Mouse (Mus musculus): ENCODE measurements around the gene H6pd.

Gene H6pd

DNA sequence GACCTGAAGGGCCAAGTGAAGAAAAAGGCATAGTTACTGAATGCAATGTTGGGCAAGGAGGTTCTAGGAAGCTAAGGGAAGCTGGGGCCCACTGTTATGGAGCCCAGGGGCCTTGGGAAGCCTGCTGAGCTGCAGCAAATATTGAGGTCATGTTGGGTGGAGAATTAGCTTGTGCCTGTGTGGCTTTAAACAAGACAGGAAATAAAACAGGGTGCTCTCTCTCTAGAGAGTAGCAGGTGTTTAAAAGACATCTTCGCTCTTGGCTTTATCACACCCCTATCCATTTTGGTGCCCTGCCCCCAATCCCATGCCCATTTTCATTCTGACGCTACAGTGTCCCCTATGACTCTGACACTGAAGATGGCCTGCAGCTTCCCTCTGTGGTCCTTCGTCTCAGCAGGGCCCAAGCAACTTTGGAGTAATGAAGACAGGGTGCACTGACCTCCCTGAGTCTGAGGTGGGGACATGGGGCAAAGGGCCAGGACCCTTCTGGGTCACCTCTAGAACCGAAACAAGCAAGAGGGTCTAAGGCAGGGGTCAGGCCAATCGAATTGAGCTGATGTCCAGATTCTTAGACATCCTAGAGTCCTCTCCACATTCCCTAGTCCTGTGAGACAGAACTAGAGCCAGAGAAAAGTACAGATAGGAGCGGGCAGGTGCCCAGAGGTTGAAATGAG, 1.4 kb upstream of the H6pd start:
- Histone ChIP-seq H3K27me3 (ENCODE audit: control insufficient read depth, insufficient read depth, low read length, poor library complexity, severe bottlenecking) (no peaks in the 10 kb centered on the region), H3K36me3 (ENCODE audit: control insufficient read depth, insufficient read depth, low read length, poor library complexity, severe bottlenecking) (no peaks in the 10 kb centered on the region)
- DNase-seq (ENCODE audit: low read depth, low spot score) = no peak

DNA sequence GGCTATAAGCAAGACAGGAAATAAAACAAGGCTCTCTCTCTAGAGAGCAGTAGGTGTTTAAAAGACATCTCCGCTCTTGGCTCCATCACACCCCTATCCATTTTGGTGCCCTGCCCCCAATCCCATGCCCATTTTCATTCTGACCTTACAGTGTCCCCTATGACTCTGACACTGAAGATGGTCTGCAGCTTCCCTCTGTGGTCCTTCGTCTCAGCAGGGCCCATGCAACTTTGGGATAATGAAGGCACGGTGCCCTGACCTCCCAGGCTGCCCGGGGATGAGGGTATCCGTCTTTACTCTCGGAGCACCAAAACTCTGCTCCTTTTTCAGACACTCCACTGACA, 736 bp upstream of the H6pd start:
- no peaks in the 10 kb centered on the region for H3K27me3 ChIP-seq (ENCODE audit: control insufficient read depth, insufficient read depth, low read length, poor library complexity, severe bottlenecking)
- DNase-seq (ENCODE audit: low read depth, low spot score) = no peak
- H3K36me3 ChIP-seq (ENCODE audit: control insufficient read depth, insufficient read depth, low read length, poor library complexity, severe bottlenecking) = no peaks in the 10 kb centered on the region

- peak; percentile 76 for DNase-seq (ENCODE audit: low read depth, low spot score)
- Histone ChIP-seq H3K27me3 (ENCODE audit: control insufficient read depth, insufficient read depth, low read length, poor library complexity, severe bottlenecking) (no peaks in the 10 kb centered on the region), H3K36me3 (ENCODE audit: control insufficient read depth, insufficient read depth, low read length, poor library complexity, severe bottlenecking) (no peaks in the 10 kb centered on the region)
Observed at GRCm38 (mm10) chr4:150008325-150008852, 434 bp downstream of the H6pd start.

GRCm38 (mm10) chr4:150007444-150007843, 1.4 kb downstream of the H6pd start:
- no peaks in the 10 kb centered on the region for H3K36me3 ChIP-seq (ENCODE audit: control insufficient read depth, insufficient read depth, low read length, poor library complexity, severe bottlenecking)
- DNase-seq (ENCODE audit: low read depth, low spot score) = no peak
- no peaks in the 10 kb centered on the region for H3K27me3 ChIP-seq (ENCODE audit: control insufficient read depth, insufficient read depth, low read length, poor library complexity, severe bottlenecking)

- Histone ChIP-seq H3K36me3 (ENCODE audit: control insufficient read depth, insufficient read depth, low read length, poor library complexity, severe bottlenecking) (no peaks in the 10 kb centered on the region), H3K27me3 (ENCODE audit: control insufficient read depth, insufficient read depth, low read length, poor library complexity, severe bottlenecking) (no peaks in the 10 kb centered on the region)
- DNase-seq (ENCODE audit: low read depth, low spot score) = no peak
Observed at GRCm38 (mm10) chr4:150006991-150007390, 1.8 kb downstream of the H6pd start.

DNA sequence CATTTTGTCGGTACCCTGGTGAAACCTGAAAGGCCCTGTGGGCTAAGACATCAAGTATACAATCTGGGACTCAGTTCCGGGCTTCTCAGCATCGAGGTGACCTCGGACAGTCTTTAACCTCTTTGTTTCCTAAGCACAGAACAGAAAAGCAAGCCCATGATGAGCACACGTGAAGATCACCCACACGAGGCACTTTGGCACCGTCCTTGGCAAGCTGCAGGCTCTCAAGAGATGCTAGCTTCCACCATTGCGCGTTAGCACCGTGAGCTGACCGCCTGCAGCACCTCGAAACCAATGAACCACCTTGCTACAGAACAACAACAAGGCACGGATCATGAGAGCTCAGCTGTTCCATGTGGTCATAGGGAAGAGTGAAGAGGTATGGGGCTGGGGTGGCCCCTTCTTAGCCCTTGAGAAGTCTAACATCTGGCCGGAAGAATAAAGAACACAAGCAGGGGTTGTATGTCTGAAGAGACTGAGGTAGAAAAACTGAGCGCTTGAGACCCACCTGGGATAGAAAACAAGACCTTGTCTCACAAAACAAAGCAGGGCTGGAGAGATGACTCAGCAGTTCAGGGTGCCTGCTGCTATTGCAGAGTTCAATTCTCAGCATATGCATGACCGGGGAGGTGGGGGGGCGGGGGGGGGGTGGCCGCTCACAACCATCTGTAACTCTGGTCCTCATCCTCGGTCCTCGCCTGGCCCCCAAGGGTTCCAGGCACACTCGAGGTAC, 2.5 kb downstream of the H6pd start:
- no peak for DNase-seq (ENCODE audit: low read depth, low spot score)
- Histone ChIP-seq H3K27me3 (ENCODE audit: control insufficient read depth, insufficient read depth, low read length, poor library complexity, severe bottlenecking) (no peaks in the 10 kb centered on the region), H3K36me3 (ENCODE audit: control insufficient read depth, insufficient read depth, low read length, poor library complexity, severe bottlenecking) (no peaks in the 10 kb centered on the region)

DNA sequence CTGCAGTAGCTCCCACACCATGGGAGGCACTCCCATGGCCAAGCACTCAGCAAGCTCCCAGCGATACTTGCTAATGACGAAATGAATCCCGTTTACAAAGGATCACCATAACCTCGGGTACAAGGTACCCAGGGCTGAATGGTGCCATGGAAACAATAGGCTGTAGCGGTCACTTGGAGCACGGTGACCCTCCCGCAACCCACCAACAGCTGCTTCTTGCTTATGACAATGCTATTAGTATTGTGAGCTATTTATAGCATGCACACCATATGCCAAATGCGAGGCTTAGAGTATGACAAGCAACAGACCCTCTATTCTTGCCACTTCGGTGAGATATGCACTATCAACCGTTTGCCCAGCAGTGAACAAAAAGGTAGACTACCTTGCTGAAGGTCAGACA, 3.6 kb downstream of the H6pd start:
- Histone ChIP-seq H3K36me3 (ENCODE audit: control insufficient read depth, insufficient read depth, low read length, poor library complexity, severe bottlenecking) (no peaks in the 10 kb centered on the region), H3K27me3 (ENCODE audit: control insufficient read depth, insufficient read depth, low read length, poor library complexity, severe bottlenecking) (no peaks in the 10 kb centered on the region)
- no peak for DNase-seq (ENCODE audit: low read depth, low spot score)

- no peak for DNase-seq (ENCODE audit: low read depth, low spot score)
- no peaks in the 10 kb centered on the region for H3K36me3 ChIP-seq (ENCODE audit: control insufficient read depth, insufficient read depth, low read length, poor library complexity, severe bottlenecking)
- no peaks in the 10 kb centered on the region for H3K27me3 ChIP-seq (ENCODE audit: control insufficient read depth, insufficient read depth, low read length, poor library complexity, severe bottlenecking)
Observed at GRCm38 (mm10) chr4:150003641-150004040, 5.2 kb downstream of the H6pd start.

DNA sequence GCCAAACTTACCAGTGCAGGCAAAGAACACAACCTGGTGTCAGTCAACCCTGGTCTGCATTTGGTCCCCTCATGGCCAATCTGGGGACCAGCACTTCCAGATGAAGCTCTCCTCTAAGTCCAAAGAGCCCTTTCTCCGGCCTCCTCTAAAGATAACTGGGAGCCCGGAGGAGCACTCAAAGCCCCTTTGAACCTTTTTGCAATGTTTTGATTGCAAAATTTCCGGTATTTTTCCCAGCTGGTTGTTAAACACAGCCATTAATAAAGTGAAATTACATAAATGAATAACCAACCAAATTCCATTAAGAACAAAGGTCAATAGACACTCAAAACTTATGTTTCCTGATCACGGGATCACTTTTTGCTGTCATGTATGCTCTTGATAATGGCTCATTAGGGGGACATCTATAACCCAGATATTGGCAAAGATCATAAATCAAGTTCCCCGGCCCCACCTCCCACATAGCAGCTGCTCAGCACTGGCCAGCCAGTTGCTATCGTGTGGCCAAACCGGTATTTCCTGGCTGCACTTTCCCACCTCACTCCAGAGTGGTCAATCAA, 5.7 kb downstream of the H6pd start:
- Histone ChIP-seq H3K27me3 (ENCODE audit: control insufficient read depth, insufficient read depth, low read length, poor library complexity, severe bottlenecking) (no peaks in the 10 kb centered on the region), H3K36me3 (ENCODE audit: control insufficient read depth, insufficient read depth, low read length, poor library complexity, severe bottlenecking) (no peaks in the 10 kb centered on the region)
- DNase-seq (ENCODE audit: low read depth, low spot score) = no peak

DNA sequence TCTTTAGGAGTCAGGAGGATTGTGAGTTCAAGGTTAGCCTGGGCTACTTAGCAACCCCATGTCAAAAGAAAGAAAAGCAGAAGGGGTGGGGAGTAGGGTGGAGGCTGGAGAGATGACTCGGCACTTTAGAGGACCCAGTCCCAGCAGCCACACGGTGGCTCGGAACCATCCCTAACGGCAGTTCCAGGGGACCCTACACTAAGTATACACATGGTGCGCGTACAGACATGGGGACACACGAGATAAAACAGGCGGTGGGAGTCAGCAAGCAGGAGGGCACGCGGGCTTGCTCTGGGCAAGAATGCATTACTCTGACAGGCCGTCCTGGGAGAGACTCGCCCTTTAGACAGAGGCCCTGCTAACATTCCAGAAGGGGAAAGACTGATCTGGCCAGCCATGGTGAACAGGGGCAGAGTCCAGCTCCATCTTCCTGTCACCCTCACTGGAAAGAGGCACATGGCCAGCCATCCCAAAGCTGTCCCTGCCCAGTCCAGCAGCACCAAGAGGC, 6.7 kb downstream of the H6pd start:
- H3K36me3 ChIP-seq (ENCODE audit: control insufficient read depth, insufficient read depth, low read length, poor library complexity, severe bottlenecking) = no peaks in the 10 kb centered on the region
- no peak for DNase-seq (ENCODE audit: low read depth, low spot score)
- H3K27me3 ChIP-seq (ENCODE audit: control insufficient read depth, insufficient read depth, low read length, poor library complexity, severe bottlenecking) = no peaks in the 10 kb centered on the region

GRCm38 (mm10) chr4:150001221-150001860, 7.5 kb downstream of the H6pd start:
- Histone ChIP-seq H3K27me3 (ENCODE audit: control insufficient read depth, insufficient read depth, low read length, poor library complexity, severe bottlenecking) (no peaks in the 10 kb centered on the region), H3K36me3 (ENCODE audit: control insufficient read depth, insufficient read depth, low read length, poor library complexity, severe bottlenecking) (no peaks in the 10 kb centered on the region)
- no peak for DNase-seq (ENCODE audit: low read depth, low spot score)

DNA sequence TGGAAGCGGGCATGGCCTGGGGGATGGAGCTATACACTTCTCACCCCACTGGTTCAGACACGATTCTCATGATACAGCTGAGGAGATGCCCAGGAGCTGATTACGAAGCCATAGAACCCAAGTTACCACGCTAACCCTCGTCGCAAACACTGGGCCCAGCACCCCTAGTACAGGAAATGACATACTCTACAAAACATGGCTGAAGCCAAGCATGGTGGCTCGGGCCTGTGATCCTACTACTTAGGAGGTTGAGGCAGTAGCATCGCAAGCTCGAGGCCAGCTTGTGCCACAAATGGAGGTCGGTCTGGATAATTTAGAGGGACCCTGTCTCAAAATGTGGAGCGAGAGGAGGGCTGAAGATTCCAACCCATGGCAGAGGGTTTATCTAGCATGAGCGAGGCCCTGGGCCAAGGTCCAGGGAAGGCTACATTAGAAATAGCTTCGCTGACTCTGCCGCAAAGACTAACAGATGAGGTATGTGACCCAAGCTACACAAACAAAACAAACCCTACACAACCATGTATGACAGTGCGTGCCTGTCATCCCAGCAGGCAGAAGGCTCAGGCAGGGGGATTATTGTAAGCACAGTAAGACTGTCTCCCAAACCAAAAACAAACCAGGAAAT, 8.8 kb downstream of the H6pd start:
- no peak for DNase-seq (ENCODE audit: low read depth, low spot score)
- Histone ChIP-seq H3K36me3 (ENCODE audit: control insufficient read depth, insufficient read depth, low read length, poor library complexity, severe bottlenecking) (no peaks in the 10 kb centered on the region), H3K27me3 (ENCODE audit: control insufficient read depth, insufficient read depth, low read length, poor library complexity, severe bottlenecking) (no peaks in the 10 kb centered on the region)

DNA sequence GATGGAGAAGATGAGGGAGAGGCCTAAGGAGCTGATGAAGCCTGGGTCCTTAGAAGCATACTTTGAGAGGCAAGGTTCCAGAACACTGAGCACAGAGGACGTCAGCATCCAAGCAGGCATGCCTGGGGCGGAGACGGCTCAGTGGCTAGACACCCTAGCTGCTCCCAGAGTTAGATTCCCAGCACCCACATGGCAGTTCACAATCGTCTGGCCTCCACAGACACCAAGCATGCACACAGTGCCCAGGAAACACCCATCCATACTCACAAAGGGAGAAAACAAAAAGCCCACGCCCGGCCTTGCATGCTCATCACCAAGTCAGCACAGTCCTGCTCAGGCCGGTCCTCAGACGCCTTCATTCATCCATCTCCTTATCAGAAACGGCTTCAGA, 9.3 kb downstream of the H6pd start:
- DNase-seq (ENCODE audit: low read depth, low spot score) = no peak

DNA sequence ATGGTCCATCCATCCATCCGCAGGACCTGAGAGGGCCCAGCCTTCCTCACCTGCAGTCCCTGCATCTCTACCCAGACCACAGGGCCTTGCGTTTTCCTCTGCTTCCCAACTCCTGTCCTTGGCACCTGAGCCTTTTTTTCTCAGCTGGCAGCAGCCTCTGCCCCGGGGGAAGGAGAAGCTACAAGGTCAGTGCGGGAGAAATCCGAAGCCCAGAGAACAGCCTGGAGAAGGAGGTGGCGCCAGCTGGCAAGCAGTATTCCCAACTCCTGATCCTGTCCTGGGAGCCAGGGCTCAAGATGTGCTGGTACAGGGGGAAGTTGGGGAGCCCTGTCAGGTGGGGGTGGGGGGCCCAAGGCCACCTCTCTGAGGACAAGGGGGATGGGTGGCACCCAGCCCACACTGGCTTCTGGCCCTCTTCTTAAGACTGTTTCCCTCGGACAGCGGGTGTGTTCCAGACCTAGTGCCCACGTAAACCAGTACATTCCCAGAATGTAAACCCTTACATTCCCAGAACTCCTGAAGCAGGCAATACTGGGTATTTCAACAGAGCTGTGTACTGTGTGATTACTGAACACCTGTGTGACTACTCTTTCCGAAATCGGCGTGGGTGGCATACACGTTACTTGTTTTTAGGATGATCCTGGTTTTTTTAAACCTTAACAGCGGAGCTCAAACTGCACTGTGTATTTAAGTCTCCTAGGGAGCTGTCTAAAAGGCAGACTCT, 9.9 kb downstream of the H6pd start:
- H3K36me3 ChIP-seq (ENCODE audit: control insufficient read depth, insufficient read depth, low read length, poor library complexity, severe bottlenecking) = no peaks in the 10 kb centered on the region
- no peak for DNase-seq (ENCODE audit: low read depth, low spot score)
- H3K27me3 ChIP-seq (ENCODE audit: control insufficient read depth, insufficient read depth, low read length, poor library complexity, severe bottlenecking) = no peaks in the 10 kb centered on the region

More for the DNA sequence above, 9.3 kb downstream of the H6pd start:
- no peaks in the 10 kb centered on the region for H3K36me3 ChIP-seq (ENCODE audit: control insufficient read depth, insufficient read depth, low read length, poor library complexity, severe bottlenecking)
- H3K27me3 ChIP-seq (ENCODE audit: control insufficient read depth, insufficient read depth, low read length, poor library complexity, severe bottlenecking) = no peaks in the 10 kb centered on the region

Data from splenic B cell, adult 2 months (primary cell).